Mouse (Mus musculus): Measurements from ENCODE around the gene Tmem209. TPM values are rescaled to one million over a fixed set of nuclear protein-coding genes. Genes with fewer than 3 reads are reported as not detected.

Tmem209 gene
- polyA plus RNA-seq, 1 experiment from 2014 or later: 42.1 TPM

- H3K27me3 ChIP-seq: no peaks in the 10 kb centered on the region
- no peak overlapping the region for H3K9ac ChIP-seq (replicated peaks)
- H3K27ac ChIP-seq: peak overlapping the region; percentile 65
- no peak for ATAC-seq
- H3K9me3 ChIP-seq: no peaks in the 10 kb centered on the region
- peak overlapping the region; percentile 54 for H3K4me2 ChIP-seq (replicated peaks)
- no peak overlapping the region for H3K4me3 ChIP-seq (replicated peaks)
- peaks cover 69% of the 10 kb centered on the region for H3K4me1 ChIP-seq (replicated peaks)
- 12% methylated on average over 9 of the region's 9 CpGs for WGBS
- no peaks in the 10 kb centered on the region for H3K36me3 ChIP-seq
Observed at GRCm38 (mm10) chr6:30547656-30548306, 38.2 kb upstream of the Tmem209 start.

- under 1% methylated on average over 16 of the region's 17 CpGs for WGBS
Observed at GRCm38 (mm10) chr6:30547274-30547645, 37.7 kb upstream of the Tmem209 start.

GRCm38 (mm10) chr6:30546571-30547273, 37.1 kb upstream of the Tmem209 start:
- Histone ChIP-seq H3K36me3 (no peaks in the 10 kb centered on the region), H3K4me2 (replicated peaks) (peak overlapping the region; percentile 54), H3K9me3 (no peaks in the 10 kb centered on the region), H3K9ac (replicated peaks) (peak overlapping the region; percentile 63), H3K4me3 (replicated peaks) (peak overlapping the region; percentile 24), H3K4me1 (replicated peaks) (peaks cover 60% of the 10 kb centered on the region), H3K27ac (peak overlapping the region; percentile 92), H3K27me3 (no peaks in the 10 kb centered on the region)
- ATAC-seq: peak; percentile 74
- WGBS: 7% methylated on average over 17 of the region's 17 CpGs

More at GRCm38 (mm10) chr6:30547274-30547645, 37.7 kb upstream of the Tmem209 start:
- H3K9ac ChIP-seq (replicated peaks): peak overlapping the region; percentile 63
- peak overlapping the region; percentile 92 for H3K27ac ChIP-seq
- H3K9me3 ChIP-seq: no peaks in the 10 kb centered on the region
- ATAC-seq: peak; percentile 47; the same call in 1 of the 2 replicates
- H3K4me1 ChIP-seq (replicated peaks): peaks cover 64% of the 10 kb centered on the region
- no peaks in the 10 kb centered on the region for H3K36me3 ChIP-seq
- H3K4me3 ChIP-seq (replicated peaks): peak overlapping the region; percentile 24
- H3K27me3 ChIP-seq: no peaks in the 10 kb centered on the region
- H3K4me2 ChIP-seq (replicated peaks): peak overlapping the region; percentile 54

- no peaks in the 10 kb centered on the region for H3K36me3 ChIP-seq
- no peaks in the 10 kb centered on the region for H3K9me3 ChIP-seq
Observed at GRCm38 (mm10) chr6:30545689-30546088, 36.1 kb upstream of the Tmem209 start.

GRCm38 (mm10) chr6:30543851-30544250, 34.3 kb upstream of the Tmem209 start:
- H3K4me2 ChIP-seq (replicated peaks): no peak overlapping the region
- H3K9me3 ChIP-seq: no peaks in the 10 kb centered on the region
- no peak overlapping the region for H3K4me3 ChIP-seq (replicated peaks)
- peaks cover 43% of the 10 kb centered on the region for H3K4me1 ChIP-seq (replicated peaks)
- no peak overlapping the region for H3K27ac ChIP-seq
- H3K36me3 ChIP-seq: no peaks in the 10 kb centered on the region
- H3K9ac ChIP-seq (replicated peaks): no peak overlapping the region
- no peaks in the 10 kb centered on the region for H3K27me3 ChIP-seq
- ATAC-seq: no peak
- WGBS: 37% methylated on average over 8 of the region's 8 CpGs

More at GRCm38 (mm10) chr6:30545689-30546088, 36.1 kb upstream of the Tmem209 start:
- Histone ChIP-seq H3K27ac (peak overlapping the region; percentile 92), H3K4me1 (replicated peaks) (peaks cover 52% of the 10 kb centered on the region), H3K9ac (replicated peaks) (no peak overlapping the region), H3K4me3 (replicated peaks) (no peak overlapping the region), H3K27me3 (no peaks in the 10 kb centered on the region), H3K4me2 (replicated peaks) (no peak overlapping the region)
- 78% methylated on average over 7 of the region's 7 CpGs for WGBS
- no peak for ATAC-seq

- Histone ChIP-seq H3K27me3 (no peaks in the 10 kb centered on the region), H3K4me2 (replicated peaks) (no peak overlapping the region), H3K27ac (no peak overlapping the region), H3K4me1 (replicated peaks) (peaks cover 36% of the 10 kb centered on the region), H3K9me3 (no peaks in the 10 kb centered on the region), H3K36me3 (no peaks in the 10 kb centered on the region), H3K4me3 (replicated peaks) (no peak overlapping the region), H3K9ac (replicated peaks) (no peak overlapping the region)
- no peak for ATAC-seq
- 57% methylated on average over 12 of the region's 12 CpGs for WGBS
Observed at GRCm38 (mm10) chr6:30543077-30543476, 33.5 kb upstream of the Tmem209 start.

- Histone ChIP-seq H3K9ac (replicated peaks) (no peak overlapping the region), H3K27ac (no peak overlapping the region), H3K4me1 (replicated peaks) (peaks cover 29% of the 10 kb centered on the region), H3K27me3 (no peaks in the 10 kb centered on the region), H3K4me2 (replicated peaks) (no peak overlapping the region), H3K36me3 (no peaks in the 10 kb centered on the region), H3K9me3 (no peaks in the 10 kb centered on the region), H3K4me3 (replicated peaks) (no peak overlapping the region)
- WGBS: 82% methylated on average over 6 of the region's 6 CpGs
- no peak for ATAC-seq
Observed at GRCm38 (mm10) chr6:30542277-30542676, 32.7 kb upstream of the Tmem209 start.

GRCm38 (mm10) chr6:30541009-30541799, 31.6 kb upstream of the Tmem209 start, which contains the start of gene Cpa2:
Gene Cpa2 (plus strand): TSS chr6:30541582.
- H3K9ac ChIP-seq (replicated peaks): no peak within 1 kb of the TSS
- peaks cover 21% of the 10 kb centered on the region for H3K4me1 ChIP-seq (replicated peaks)
- H3K27me3 ChIP-seq: no peaks in the 10 kb centered on the region
- 82% methylated on average over 11 of the region's 11 CpGs for WGBS
- H3K36me3 ChIP-seq: no peaks in the 10 kb centered on the region
- H3K4me3 ChIP-seq (replicated peaks): no peak within 1 kb of the TSS
- H3K4me2 ChIP-seq (replicated peaks): no peak within 1 kb of the TSS
- no peaks in the 10 kb centered on the region for H3K9me3 ChIP-seq
- no peak for ATAC-seq
- no peak within 1 kb of the TSS for H3K27ac ChIP-seq

GRCm38 (mm10) chr6:30538800-30539199, 29.2 kb upstream of the Tmem209 start:
- ATAC-seq: no peak
- Histone ChIP-seq H3K36me3 (no peaks in the 10 kb centered on the region), H3K4me2 (replicated peaks) (no peak overlapping the region), H3K9ac (replicated peaks) (no peak overlapping the region), H3K4me1 (replicated peaks) (peaks cover 8% of the 10 kb centered on the region; the same call in 1 of the 2 replicates), H3K27me3 (no peaks in the 10 kb centered on the region), H3K4me3 (replicated peaks) (no peak overlapping the region), H3K27ac (no peak overlapping the region), H3K9me3 (no peaks in the 10 kb centered on the region)
- WGBS: 77% methylated on average over 5 of the region's 5 CpGs

- H3K27me3 ChIP-seq: no peaks in the 10 kb centered on the region
- no peak overlapping the region for H3K9ac ChIP-seq (replicated peaks)
- H3K4me3 ChIP-seq (replicated peaks): no peak overlapping the region
- H3K9me3 ChIP-seq: no peaks in the 10 kb centered on the region
- no peak overlapping the region for H3K4me2 ChIP-seq (replicated peaks)
- ATAC-seq: no peak
- no peak overlapping the region for H3K27ac ChIP-seq
- 69% methylated on average over 10 of the region's 10 CpGs for WGBS
- peaks cover 3% of the 10 kb centered on the region; the same call in 1 of the 2 replicates for H3K4me1 ChIP-seq (replicated peaks)
- no peaks in the 10 kb centered on the region for H3K36me3 ChIP-seq
Observed at GRCm38 (mm10) chr6:30538240-30538639, 28.7 kb upstream of the Tmem209 start.

GRCm38 (mm10) chr6:30535340-30535739, 25.8 kb upstream of the Tmem209 start:
- no peak overlapping the region for H3K4me3 ChIP-seq (replicated peaks)
- H3K4me2 ChIP-seq (replicated peaks): no peak overlapping the region
- WGBS: 36% methylated on average over 3 of the region's 3 CpGs
- no peak overlapping the region for H3K9ac ChIP-seq (replicated peaks)
- H3K27me3 ChIP-seq: no peaks in the 10 kb centered on the region
- no peaks in the 10 kb centered on the region for H3K4me1 ChIP-seq (replicated peaks)
- H3K27ac ChIP-seq: no peak overlapping the region
- ATAC-seq: no peak
- no peaks in the 10 kb centered on the region for H3K9me3 ChIP-seq
- H3K36me3 ChIP-seq: no peaks in the 10 kb centered on the region

GRCm38 (mm10) chr6:30528800-30529199, 19.2 kb upstream of the Tmem209 start:
- Histone ChIP-seq H3K9me3 (no peaks in the 10 kb centered on the region), H3K27ac (no peak overlapping the region), H3K27me3 (no peaks in the 10 kb centered on the region; the same call in 1 of the 2 replicates), H3K4me3 (replicated peaks) (no peak overlapping the region), H3K4me1 (replicated peaks) (peaks cover 20% of the 10 kb centered on the region), H3K36me3 (no peaks in the 10 kb centered on the region), H3K9ac (replicated peaks) (no peak overlapping the region), H3K4me2 (replicated peaks) (no peak overlapping the region)
- WGBS: 73% methylated on average over 6 of the region's 6 CpGs
- ATAC-seq: no peak
